Mouse (Mus musculus): ENCODE data around the gene Parm1. TPM values are rescaled to one million over a fixed set of nuclear protein-coding genes. Genes with fewer than 3 reads are reported as not detected.

Gene Parm1
- not detected for polyA plus RNA-seq (2017; shearing (Covaris generic))

GRCm38 (mm10) chr5:91517480-91518301, at the start of gene Parm1:
Gene Parm1 (plus strand): TSS chr5:91517615.
- no peak for ATAC-seq

DNA sequence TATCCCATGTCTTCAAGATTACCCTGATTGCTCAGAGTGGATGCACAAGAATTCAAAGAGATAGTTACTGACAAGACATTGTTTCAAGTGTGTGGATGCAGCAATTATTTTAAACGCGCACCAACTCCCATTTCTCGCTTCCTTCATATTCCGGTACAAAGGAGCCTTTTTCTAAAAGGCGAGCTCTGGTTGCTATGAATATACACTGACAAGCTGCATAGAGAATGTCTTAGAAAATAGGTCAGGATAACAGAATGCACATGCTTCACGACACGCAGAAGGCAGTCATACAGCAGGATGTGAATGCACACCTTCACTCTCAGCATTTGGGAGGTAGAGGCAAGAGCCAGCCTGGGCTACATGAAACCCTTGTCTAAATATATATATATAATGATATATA, 42.2 kb upstream of the Parm1 start:
- no peak for ATAC-seq

GRCm38 (mm10) chr5:91476863-91477262, 40.6 kb upstream of the Parm1 start:
- no peak for ATAC-seq

- ATAC-seq: no peak
These were observed 38.7 kb upstream of the Parm1 start for GRCm38 (mm10) chr5:91478673-91479072.

DNA sequence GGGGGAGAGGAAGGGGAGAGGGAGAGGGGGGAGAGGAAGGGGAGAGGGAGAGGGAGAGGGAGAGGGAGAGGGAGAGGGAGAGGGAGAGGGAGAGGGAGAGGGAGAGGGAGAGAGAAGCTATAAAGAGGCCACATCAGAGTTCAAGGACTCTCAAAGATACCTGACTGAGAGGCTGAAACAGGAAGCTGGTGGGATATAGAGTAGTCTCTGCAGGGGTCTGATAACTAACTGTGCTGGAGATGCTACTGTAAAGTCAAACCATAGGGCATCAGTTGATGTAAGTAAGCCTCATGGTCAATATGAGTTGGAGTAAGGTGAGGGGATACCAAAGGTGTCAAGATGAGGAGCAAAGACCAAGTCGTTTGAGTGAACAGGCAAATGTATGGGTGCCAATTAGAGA, 37.3 kb upstream of the Parm1 start:
- no peak for ATAC-seq

DNA sequence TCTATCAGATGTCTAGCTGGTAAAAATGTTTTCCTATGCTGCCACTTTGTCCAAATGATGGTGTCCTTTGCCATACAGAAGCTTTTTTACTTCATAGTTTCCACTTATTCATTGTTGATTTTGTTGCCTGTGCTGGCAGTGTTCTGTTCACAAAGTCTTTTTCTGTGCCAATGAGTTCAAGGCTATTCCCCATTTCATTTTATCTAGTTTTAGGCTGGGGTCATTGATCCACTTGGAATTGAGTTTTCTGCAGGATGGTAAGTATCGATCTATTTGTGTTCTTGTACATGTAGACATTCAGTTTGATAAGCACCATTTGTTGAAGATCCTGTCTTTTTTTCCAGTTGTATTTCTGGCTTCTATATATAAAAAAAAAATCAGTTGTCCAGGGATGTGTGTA, 33.1 kb upstream of the Parm1 start:
- no peak for ATAC-seq

DNA sequence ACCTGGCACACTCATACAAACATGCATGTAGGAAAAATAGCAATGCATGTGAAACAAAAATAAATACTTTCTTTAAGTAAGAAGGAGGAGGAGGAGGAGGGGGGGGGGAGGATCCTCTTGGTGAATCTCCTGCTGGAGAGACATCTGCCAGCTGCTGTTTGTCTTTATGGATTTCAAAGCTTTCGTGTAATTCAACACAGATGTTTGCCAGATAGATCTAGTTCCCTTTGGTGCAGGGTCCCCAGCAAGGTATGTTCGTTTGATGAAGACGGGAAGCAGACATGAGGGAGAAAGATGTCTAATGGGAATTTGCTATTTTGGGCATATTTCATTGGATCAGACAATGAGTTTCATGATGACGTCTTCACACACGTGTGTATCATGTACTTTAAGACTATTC, 23.0 kb upstream of the Parm1 start:
- ATAC-seq: no peak

DNA sequence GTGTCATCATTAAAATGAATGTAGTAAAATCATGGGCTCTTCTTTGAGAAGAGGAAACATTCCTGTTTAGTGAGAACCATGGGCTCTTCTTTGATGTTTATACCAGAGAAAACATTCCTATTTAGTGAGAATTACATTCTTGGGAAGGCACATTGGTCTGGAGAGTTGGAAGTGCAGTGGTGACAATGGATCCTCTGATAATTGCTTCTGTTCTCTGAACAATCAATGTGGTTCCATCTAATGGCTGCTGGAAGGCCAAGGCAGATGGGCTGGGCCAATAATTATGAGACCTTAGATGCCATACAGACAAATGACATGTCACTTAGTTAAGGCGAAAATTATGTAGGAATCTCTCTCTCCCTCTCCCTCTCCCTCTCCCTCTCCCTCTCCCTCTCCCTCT, 16.1 kb upstream of the Parm1 start:
- ATAC-seq: no peak

GRCm38 (mm10) chr5:91502366-91502765, 15.0 kb upstream of the Parm1 start:
- no peak for ATAC-seq

GRCm38 (mm10) chr5:91504320-91504922, 13.0 kb upstream of the Parm1 start:
- no peak for ATAC-seq

DNA sequence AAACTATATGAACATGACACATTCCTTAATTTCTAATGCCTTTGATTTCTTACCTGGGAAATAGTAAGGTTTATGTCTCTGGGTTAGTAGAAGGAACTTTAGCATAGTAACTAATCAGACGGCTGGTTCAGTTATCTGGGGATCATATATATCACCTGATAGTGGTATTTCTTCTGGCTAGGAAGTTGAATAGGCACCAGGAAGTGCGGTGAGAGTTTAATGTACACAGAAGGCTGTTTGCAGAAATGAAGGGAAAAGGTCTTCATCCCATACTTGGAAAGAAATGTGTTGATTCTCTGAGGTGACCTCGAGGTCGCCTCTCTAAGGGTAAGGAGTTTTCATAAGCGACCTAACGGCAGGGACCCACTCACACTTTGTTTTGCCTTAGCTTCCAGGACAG, 338 bp upstream of the Parm1 start:
- no peak for ATAC-seq

- no peak for ATAC-seq
These were observed 931 bp downstream of the Parm1 start for GRCm38 (mm10) chr5:91518302-91518790.

DNA sequence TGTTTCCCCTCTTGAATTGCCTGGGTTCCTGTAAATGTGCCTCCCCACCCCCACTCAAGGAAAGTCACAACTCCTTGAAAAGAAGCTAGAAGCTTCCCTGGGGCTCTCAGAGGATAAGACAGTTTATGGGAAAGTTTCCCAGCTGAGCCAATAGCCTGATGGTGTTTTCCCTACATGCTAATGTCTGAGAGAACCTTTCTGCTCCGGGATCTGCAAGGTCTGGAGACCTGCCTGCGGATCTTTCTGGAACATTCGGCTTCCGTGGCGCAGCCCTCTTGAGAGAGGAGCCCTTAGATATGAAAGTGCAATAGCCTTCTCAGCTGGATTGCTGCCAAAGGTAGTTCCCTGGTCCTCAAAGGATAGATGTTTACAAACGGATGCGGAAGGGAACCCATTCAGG, 1.5 kb downstream of the Parm1 start:
- ATAC-seq: no peak

GRCm38 (mm10) chr5:91519521-91519920, 2.1 kb downstream of the Parm1 start:
- ATAC-seq: no peak

DNA sequence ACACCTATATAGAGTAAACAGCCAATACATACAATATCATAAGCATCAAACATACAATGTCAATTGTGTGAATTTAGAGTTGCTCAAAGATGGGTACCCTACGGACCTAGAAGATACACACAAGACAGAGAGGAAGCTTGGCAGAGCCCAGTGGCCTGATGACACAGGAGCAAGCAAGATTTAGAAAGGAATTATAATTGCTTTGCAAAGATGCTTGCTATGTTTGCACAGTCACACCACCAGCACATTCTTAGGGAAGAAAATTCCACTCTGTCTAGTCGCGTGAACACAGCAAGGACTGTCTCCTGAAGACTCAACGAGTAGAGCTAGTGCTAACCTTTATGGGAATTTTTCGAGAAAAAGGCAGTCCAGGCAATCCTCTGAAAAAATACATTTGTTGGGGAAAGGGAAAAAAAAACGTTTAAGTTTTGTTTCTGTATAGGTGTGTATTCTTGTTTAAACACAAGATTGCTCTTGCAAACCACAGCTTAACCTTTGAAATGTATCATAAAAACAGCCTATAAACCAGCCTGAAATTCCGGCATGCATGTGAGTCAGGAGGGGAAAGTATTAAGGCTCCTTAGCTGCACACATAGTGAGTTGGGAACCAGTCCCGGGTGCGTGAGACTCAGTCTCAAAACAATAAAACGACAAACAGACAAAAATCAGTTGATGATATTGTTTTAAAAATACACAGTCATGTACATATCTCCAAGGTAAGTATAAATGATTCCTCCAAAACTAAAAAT, 15.5 kb downstream of the Parm1 start:
- ATAC-seq: no peak

DNA sequence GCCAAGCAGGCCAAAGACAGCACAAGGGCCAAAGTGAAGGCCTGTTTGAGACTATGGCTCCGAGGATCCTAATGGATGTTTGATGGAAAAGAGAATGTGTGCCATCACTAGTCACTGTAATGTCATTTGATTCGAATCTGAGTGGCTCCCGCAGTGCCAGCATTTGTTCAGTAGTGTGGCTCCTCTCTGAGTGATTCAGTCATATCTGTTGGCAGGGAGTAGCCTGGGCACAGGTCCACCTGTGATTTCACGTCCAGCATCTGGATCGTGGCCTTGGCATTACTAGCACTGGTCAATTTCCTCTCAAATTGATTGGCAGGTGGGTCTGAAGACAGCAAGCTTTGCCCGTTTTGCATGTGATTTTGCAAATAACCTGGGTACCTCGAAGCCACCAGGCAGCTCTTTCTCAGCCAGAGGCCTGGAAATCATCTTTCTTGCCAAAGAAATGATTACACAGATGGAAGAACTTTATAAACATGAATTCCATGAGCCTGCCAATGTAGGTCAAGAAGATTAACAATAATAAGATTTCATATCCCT, 41.7 kb downstream of the Parm1 start:
- ATAC-seq: no peak

DNA sequence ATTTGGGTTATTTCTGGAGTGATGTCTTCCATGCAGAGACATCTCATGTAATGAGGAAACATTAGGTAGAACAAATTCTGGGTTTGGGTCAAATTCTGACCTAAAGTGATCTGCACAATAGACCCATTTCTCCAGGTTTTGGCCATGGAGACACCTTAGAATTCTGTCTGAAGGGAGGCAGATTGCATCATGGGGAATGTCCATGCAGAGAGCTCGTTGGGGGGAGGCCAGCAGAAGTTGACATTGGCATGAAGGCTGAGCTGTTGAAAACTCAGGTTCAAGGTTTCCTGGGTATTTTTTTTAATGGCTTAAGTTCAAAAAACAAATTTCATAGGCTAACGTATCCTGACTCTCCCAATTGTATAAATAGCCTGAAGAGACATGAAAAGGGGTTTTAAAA, 42.3 kb downstream of the Parm1 start:
- ATAC-seq: no peak

GRCm38 (mm10) chr5:91561394-91561793, 44.0 kb downstream of the Parm1 start:
- no peak for ATAC-seq

DNA sequence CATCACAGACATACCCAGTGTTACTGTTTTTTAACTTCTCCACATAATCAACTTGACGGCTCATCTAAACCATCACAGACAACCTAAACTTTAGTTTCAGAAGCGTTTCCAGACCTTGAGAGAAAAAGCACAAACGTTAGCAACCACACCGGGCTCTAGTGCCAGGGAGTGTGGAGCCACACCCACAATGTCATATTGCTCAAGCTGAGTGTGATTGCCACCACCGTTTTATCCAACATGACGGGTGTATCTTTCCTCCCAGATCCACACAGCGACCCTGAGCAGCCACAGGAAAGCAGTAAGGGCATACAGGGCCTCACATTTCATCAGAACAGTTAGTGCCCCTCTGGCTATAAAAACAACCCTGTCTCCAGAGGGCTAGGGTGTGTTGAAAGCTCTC, 45.1 kb downstream of the Parm1 start:
- ATAC-seq: no peak

- no peak for ATAC-seq
These were observed 46.6 kb downstream of the Parm1 start for GRCm38 (mm10) chr5:91564054-91564453.

DNA sequence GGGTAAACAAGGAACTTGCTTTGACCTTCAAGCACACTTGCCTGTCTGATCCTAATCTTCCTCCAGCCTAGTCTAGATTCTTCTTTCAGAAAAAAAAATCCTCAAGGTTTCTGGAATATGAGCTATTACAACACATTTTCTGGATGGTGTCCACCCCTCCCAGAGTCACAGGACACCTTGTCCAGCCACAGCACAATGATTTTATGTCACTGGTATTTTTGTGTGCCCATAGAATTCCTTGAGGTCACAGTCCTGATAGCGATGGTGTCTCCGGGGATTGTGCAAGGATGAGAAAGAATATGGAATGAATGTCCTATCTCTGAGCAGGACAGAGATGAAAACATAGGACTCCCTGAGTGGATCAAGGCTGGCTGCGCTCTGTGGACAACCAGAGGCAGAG, 48.0 kb downstream of the Parm1 start:
- ATAC-seq: no peak

DNA sequence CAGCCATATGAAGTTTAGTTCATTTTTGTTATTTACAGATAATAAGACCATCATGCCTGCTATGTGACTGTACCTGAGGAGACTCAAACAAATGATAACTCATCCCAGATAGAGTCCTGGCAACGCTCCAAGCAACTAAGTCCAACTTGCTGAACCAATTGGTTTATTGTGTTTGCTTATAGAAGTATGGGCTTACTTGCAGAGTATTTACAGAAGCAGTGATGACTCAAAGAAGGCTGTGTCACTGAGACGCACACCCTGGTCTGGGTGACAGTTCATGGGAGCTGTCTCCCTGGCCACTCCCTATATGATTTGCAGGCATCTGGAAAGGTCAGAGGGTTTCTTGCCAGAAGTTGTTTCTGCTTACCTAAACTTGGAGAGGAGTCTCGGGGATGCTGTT, 49.2 kb downstream of the Parm1 start:
- no peak for ATAC-seq

GRCm38 (mm10) chr5:91574211-91574610, 56.8 kb downstream of the Parm1 start:
- no peak for ATAC-seq
